Mouse (Mus musculus) telencephalon, adult 2 months (tissue): ENCODE data around the gene Ripply1.

Source experiments
- DNase-seq: peaks from one replicate; pipeline ENCODE4 v3.0.0-alpha.2; 2011; ENCODE audit warnings: low read depth, low spot score

Gene Ripply1

DNA sequence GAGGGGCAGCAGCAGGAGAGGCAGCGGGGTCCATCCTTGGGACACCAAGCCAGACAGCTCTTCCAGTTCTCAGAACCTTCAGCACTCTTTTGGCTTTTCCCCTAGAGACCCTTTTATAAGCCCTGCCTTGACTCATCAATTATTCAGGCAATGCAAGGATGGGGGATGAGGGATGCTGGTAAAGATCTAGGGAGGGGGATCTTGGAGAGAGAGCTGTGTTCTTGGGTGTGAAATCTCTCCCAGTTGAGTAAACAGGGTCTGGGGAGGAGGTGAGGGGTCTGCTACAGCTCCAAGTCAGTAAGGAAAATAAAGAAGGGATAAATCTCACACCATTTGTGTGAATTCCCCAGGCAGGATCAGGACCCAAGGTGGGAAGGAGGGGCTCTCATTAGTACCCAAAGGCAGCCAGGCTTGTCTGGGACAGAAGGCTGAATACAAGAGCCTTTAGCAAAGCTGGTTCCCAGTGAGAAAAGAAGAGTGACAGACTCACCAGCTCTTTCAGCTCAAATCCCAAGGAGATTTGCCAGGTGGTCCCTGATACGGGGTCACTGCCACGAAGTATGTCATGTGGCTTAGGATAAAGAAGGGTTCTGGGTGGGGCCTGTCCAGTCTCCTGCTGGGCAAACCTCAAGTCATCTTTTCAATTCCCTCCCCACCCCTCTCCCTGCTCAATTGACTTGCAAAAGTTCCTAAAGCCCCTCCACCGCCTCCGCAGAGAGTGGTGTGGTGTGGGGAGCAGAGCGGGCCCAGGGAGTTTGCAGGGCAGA, at the start of gene Ripply1:
Ripply1 (minus strand) TSS at position 76 of the 767 bp plus-strand sequence.
- DNase-seq: no peak

DNA sequence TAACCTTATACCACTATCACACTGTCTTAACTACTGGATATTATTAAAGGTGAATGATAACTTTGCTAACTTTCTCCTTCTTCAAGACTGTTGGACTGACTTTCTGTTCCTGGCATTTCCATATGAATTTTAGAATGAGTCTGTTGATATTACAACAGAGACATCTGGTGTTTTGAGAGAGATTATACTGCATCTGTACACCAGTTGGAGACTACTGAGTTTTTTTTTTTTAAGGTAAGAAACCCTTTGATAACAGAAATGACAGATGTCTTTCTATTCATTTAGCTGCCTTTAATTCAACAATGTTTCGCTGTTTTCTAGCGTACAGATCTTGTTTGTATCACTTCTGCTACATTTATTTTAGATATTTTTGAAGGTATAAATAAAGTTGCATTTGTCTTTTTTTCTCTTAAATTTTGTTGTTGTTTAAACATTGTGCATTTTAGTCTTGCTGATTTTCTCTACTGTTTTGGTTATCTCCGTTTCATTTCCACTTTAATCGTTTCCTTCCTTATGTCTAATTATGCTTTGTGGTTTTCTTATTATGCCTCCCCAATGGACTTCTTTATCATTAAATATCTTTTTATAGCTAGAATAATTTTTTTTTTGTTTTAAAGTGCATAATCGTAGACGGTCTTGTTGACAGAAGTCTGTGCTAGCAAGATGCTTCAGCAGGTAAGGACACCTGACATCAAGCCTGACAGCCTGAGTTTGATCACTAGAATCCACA, 46.4 kb upstream of the Ripply1 start:
- DNase-seq: no peak

GRCm38 (mm10) chrX:139826926-139827325, 44.8 kb upstream of the Ripply1 start:
- DNase-seq: no peak

GRCm38 (mm10) chrX:139825402-139825801, 43.2 kb upstream of the Ripply1 start:
- no peak for DNase-seq

DNA sequence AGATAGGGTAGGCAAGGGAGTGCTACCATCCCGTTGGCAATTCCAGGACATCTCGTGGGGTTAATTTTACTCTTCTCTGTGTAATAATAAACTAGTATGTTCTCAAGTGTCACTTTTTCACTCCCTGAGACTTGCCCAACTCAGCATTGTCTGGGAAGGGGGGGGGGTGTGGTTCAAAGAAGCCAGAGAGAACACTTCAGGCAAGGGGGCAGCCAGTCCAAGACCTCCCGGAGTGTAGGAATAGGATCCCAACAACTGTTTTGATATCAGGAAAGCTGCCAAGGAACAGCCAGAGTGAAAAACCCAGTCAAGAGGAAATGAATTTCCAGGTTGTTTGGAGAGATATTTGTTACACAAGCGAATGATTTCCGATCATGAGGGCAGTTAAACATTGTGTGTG, 33.0 kb upstream of the Ripply1 start:
- DNase-seq: no peak

- no peak for DNase-seq
Measured at GRCm38 (mm10) chrX:139814018-139814635, 32.0 kb upstream of the Ripply1 start.

GRCm38 (mm10) chrX:139813299-139814002, 31.3 kb upstream of the Ripply1 start:
- DNase-seq: no peak

DNA sequence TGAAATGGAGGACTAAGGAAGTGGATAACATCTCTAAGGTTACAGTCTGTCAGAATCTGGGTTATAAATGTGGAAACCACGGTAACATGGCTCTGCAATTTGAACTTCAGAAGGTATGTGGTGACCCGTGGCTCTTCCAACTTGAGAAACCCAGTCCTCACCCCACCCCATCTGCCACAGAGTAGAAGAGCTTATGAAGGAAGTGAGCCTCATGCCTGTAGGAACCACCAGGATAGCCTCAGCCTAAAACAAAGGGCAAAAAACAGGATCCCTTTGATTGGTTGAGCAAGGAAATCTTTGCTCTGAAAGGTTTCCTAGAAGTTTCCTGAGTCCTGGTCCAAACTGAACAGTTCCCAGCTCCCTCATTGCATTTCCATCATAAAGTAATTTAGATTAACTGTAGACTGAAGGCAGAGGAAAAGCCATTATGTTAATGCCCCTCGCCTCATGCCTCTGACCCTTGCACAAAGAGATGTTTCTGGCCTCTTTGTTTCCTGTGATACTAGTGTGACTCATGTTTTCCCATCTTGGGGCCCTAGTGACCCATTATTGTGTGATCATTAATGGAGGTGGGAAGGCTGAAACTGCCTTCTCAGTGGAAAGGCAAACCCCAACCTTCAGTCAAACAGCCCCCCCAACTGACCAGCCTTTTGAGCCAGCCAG, 30.6 kb upstream of the Ripply1 start:
- no peak for DNase-seq

DNA sequence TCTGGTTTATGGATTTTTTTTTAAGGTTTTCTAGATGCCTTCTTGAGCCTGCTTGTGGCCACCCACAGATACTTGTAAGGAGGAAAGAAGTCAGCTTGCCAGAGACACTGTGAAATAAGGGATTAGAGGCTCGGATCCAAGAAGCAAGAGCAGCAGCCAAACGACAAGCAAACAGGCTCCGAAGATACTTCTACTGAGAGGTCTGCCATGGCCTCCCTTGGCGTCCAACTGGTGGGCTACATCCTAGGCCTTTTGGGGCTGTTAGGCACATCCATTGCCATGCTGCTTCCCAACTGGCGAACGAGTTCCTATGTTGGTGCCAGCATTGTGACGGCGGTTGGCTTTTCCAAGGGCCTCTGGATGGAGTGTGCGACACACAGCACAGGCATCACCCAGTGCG, 26.3 kb upstream of the Ripply1 start:
- no peak for DNase-seq

GRCm38 (mm10) chrX:139808085-139808484, 25.9 kb upstream of the Ripply1 start:
- DNase-seq: no peak

- no peak for DNase-seq
Measured at GRCm38 (mm10) chrX:139807391-139807790, 25.2 kb upstream of the Ripply1 start.

DNA sequence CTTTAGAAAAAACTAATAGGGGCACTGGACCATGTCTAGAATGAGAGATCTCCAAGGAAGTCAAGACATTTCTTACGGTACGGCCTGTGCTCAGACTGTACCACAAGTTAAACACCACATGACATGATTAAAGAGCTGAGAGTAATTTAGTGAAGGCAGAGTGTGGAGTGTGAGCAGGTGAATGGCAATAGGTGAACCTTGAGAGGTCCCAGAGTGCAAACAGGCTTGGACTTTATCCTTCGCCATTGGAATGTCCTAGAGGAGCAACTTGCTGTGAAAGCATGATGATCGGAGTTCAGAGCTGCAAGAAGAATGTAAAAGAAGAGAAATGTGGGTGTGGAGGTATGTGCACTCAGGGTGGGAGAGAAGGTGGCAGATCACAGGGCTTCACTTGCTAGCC, 23.8 kb upstream of the Ripply1 start:
- no peak for DNase-seq

- DNase-seq: no peak
Measured at GRCm38 (mm10) chrX:139803028-139803427, 20.9 kb upstream of the Ripply1 start.

DNA sequence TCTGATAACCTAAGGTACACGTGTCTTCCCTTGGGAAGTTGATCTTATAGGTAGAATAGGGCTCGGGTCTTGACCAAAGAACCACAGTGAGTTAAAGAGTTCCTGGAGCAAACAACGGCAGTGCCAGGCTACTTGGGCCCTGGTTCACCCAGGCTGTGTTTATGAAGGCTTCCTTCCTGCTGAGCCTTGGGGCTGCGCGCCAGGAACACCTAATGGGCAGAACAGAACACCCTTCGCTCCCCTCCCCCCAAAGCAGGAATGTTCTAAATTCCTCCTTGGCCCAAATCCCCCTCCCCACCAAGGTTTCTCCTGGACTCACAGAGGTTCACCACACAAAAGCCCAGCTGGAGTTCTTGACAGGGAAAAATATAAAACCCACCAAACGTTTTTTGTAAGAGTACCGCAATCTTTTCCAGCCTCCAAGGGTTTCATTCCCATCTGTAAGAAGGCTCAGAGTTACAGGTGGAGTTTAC, 18.3 kb upstream of the Ripply1 start, which contains the start of gene Cldn2:
Cldn2 (plus strand) TSS at position 423 of the 473 bp plus-strand sequence.
- DNase-seq: no peak

DNA sequence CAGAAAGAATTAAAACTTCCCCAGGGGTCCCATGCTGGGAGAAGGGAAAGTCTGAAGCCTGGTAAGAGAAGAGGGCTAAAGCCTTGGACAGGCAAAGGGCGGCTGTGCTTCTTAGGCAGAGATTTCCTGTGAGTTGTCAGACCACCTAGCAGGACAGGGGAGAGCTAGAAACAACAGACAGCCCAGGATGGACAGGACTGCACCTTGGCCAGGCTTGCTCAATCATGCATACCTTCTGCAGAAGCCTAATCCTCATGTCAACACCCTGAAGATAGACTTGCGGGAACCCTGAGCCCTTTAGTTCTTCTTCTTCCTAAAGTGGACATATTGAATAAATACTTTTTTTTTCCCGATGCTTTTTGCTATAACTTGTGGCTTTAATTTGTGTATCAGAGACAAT, 17.8 kb upstream of the Ripply1 start:
- no peak for DNase-seq

DNA sequence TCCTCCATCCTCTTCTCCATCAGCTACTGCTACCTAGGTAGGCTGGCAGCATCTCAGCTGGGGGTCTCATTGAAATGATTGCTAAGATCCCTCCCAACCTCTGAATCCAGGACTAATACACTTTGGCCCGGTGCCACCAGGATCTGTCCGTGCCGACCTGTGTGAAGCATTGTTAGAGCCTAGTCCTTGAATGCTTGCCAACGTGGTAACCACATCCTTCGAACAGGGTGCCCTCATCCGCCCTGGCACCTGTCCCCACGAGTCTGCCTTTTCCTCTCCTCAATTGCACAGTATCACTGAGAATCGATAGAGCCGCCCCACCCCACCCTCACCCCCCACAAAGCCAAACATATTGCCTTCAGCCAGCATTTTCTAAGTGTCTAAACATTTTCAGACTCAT, 15.7 kb upstream of the Ripply1 start:
- DNase-seq: no peak

DNA sequence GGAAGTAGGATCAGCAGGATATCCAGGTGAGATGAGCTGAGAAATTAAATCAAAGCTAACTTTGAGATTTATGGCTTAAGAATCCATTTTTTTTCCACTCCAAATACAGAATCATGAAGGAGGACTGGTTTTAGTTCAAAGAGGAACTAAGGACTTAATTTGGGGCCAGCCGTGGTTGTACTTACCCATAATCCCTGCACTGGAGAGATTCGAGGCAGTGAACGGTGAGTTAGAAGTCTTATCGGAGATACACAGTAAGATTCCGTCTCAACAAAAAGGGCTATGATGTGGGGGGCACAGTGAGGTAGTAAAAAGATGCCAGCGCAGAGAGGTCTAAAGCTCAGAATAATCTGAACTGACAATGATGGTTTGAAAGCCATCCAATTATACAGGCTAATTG, 13.9 kb upstream of the Ripply1 start:
- no peak for DNase-seq

DNA sequence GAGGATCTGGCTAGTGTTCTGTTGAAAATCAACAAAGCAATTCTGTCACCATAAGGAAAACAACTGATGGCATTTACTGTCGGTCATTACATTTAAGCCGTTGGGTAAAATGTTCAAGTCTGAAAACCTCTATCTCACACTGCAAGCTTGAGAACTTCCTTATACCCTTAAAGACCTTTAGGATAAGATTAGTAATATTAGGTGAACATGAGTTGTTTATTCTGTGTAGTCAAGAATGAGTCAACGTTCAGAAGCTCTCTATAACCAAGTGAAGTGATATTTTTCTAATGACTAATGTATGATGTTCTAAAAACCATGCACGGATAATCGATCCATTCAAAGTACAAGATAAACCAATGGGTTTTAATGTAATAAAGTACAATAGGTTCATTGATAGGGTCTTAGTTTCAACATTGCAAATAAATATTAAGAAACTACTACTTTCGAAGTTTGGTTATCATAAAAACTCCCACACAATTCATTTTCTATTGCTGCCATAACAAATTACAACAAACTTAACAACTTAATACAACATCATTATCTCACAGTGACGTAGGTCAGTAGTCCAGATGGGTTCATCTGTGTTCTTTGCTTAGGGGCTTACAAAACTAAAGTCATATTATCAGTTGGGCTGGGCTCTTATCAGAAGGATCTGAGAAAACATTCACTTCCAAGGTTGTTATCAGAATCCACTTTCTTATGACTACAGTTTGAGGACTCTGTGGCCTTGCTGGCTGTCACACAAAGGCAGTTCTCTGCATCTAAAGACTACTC, 12.1 kb upstream of the Ripply1 start:
- no peak for DNase-seq

DNA sequence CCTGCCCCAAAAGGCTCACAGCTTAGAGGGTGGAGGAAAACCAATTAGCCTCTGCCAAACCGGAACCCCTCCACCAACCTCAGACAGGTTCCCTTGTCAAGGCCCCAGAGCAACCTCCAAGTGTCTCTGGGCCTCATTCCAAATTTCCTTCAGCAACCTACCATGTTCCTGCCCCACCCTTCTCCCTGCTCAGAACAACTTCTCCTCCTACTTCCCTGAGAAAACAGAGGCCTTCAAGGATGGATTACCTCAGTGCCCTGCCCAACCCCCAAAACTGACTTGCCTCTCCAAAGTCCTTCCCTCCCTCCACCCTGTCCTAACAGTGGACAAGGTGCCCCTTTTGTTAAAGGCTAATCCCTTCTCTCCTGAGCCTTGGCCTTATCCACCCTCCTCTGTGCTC, 3.6 kb upstream of the Ripply1 start:
- DNase-seq: no peak

GRCm38 (mm10) chrX:139783045-139783422, 881 bp upstream of the Ripply1 start:
- no peak for DNase-seq

DNA sequence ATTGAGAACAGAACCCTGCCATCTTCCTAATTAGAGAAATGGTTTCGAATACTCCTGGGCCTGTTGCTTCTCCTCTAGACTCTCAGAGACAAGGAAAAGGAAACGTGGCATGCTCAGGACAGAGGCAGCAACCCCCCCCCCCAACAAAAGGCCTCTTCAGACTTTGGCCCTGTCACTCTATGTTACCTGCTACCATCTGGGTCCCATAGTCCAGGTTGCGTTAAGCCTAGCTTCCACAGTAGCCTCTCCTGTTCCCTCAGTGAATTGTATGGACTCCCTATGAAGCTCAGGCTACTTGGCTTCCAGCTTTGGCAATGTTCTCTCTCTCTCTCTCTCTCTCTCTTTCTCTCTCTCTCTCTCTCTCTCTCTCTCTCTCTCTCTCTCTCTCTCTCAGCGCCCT, 590 bp downstream of the Ripply1 start:
- DNase-seq: no peak
